Mouse (Mus musculus): ENCODE measurements around the gene Disp2.

Disp2 gene

DNA sequence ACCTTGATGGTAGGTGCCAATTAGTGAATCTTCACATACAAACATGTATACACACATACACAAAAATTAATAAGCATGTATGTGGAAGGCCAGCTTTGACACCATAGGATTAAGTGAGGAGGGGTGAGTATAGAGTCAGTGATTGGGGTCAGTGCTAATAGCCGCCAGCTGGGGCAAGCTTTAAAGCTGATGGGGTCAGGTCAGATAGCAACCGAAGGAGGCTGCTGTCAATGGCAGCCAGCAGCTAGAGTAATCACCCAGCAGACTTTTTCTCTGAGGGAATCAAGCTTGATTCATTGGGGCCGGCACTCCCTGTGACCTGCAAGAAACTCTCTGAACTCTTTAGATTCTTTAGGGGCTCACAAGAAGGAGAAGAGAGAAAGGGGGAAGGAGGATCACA is 72.2 kb downstream of the Disp2 start:
- no peak for DNase-seq

Measured in thymus, postnatal 25 days (tissue).